Mouse (Mus musculus) liver, adult 2 months (tissue): ENCODE results near the gene B4galt5. TPM values are rescaled to one million over a fixed set of nuclear protein-coding genes. Genes with fewer than 3 reads are reported as not detected.

Experiments used
- DNase-seq: peaks from one replicate; pipeline ENCODE4 v3.0.0-alpha.2; 2011; ENCODE audit warnings: low read depth, low spot score; ENCODE audit errors: extremely low read depth
- H3K27ac ChIP-seq: fragments of 200-500 bp; replicated peaks from 2 replicates; pipeline ENCODE4 v1.5.1; 2012; ENCODE audit warnings: low read depth, mild to moderate bottlenecking, control low read depth, inconsistent platforms, low read length; ENCODE audit not compliant: insufficient read depth
- H3K27me3 ChIP-seq: fragments of 200-500 bp; 2 replicates; pipeline ENCODE4 v1.6.1; 2012; ENCODE audit warnings: mild to moderate bottlenecking, moderate library complexity, low read length, inconsistent platforms; ENCODE audit not compliant: control insufficient read depth, insufficient read depth
- H3K36me3 ChIP-seq: fragments of 200-500 bp; 2 replicates; pipeline ENCODE4 v1.6.1; 2012; ENCODE audit warnings: low read length, inconsistent platforms; ENCODE audit not compliant: control insufficient read depth, insufficient read depth
- H3K4me1 ChIP-seq: fragments of 200-500 bp; 2 replicates; pipeline ENCODE4 v1.6.1; 2011; ENCODE audit warnings: low read length; ENCODE audit not compliant: control insufficient read depth, insufficient read depth
- H3K4me3 ChIP-seq: fragments of 200-500 bp; 2 replicates; pipeline ENCODE4 v1.5.1; 2011; ENCODE audit warnings: low read depth, mild to moderate bottlenecking, control low read depth, low read length, moderate library complexity; ENCODE audit not compliant: insufficient read depth
- H3K79me2 ChIP-seq: fragments of 200-500 bp; 2 replicates; pipeline ENCODE4 v1.6.1; 2012; ENCODE audit warnings: inconsistent platforms, mild to moderate bottlenecking, low read length, moderate library complexity; ENCODE audit not compliant: control insufficient read depth, insufficient read depth
- H3K9ac ChIP-seq: fragments of 200-500 bp; 2 replicates; pipeline ENCODE4 v1.6.1; 2012; ENCODE audit warnings: low read depth, mild to moderate bottlenecking, control low read depth, inconsistent platforms, low read length
- CTCF ChIP-seq: fragments of 200-500 bp; IDR thresholded peaks from 2 replicates; pipeline ENCODE4 v1.5.1; 2011; ENCODE audit warnings: low read depth, low read length, control low read depth
- POLR2A ChIP-seq: fragments of 200-500 bp; IDR thresholded peaks from 2 replicates; pipeline ENCODE4 v1.6.1; 2011; ENCODE audit warnings: low read length, control low read depth; ENCODE audit not compliant: insufficient read depth; ENCODE audit errors: extremely low read depth
- WGBS: fragments of 180-500 bp; shearing (Covaris S2); methylation state at CpG from one replicate; pipeline ENCODE4 v1.1.7; 2018; 5-methylcytosine and 5-hydroxymethylcytosine counted together
- polyA plus RNA-seq: library from polyadenylated mRNA; depleted of rRNA; stranded (reverse); fragments of >200 nt; gene quantifications from 2 replicates; pipeline ENCODE4 v1.2.3, GENCODE M21; 2012
- total RNA-seq: library from RNA; depleted of rRNA; stranded (reverse); fragments of >200 nt; gene quantifications from 2 replicates; pipeline ENCODE4 v1.2.3, GENCODE M21; 2014

B4galt5 gene
- total and polyA plus RNA-seq, 2 experiments, result 8.1 to 15.7 TPM

DNA sequence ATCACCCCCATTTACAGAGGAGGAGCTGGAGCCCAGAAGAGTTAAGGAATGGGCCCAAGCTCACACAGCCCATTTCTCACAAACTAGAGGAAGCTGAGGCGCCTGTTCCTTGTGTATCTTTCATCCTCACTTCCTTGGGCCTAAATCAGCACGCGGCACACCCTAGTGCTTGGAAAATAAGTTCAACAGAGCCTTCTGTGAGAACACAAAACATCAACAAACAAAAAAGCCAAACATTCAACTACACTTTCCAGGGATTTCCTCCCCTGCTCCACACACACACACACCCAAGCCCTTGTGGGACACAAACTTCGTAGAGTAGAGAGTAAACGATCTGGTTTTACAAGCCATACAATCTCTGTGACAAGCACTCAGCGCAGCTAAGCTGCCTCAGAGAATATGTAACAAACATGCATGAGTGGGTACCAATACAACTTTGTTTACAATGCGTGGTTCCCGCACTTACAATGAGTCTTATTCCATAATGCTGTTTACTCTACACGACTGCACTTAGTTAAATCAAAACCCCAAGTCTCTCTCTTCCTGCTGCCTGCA lies 5.7 kb upstream of the B4galt5 start:
- Histone ChIP-seq H3K9ac (no peak overlapping the region), H3K27me3 (no peaks in the 10 kb centered on the region), H3K4me3 (no peak overlapping the region), H3K36me3 (no peaks in the 10 kb centered on the region), H3K79me2 (no peaks in the 10 kb centered on the region), H3K4me1 (peaks cover 10% of the 10 kb centered on the region), H3K27ac (peak overlapping the region; percentile 30; the same call in 1 of the 2 replicates)
- no peak for DNase-seq
- TF ChIP-seq CTCF (no peak), POLR2A (no peak)
- WGBS, result 89% methylated on average over 9 of the region's 9 CpGs

DNA sequence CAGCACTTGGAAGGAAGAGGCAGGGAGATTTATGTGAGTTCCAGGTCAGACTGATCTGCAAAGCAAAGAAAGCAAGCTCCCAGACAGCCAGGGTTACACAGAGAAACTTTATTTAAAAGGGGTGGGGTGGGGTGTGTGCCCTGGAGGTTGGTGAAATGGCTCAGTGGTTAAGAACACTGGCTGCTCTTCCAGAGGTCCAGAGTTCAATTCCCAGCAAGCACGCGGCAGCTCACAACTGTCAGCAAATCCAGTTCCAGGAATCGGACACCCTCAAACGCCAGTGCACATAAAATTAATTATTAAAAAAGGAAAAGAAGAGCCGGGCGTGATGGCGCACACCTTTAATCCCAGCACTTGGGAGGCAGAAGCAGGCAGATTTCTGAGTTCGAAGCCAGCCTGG lies 5.1 kb upstream of the B4galt5 start:
- Histone ChIP-seq H3K27ac (0 out of 2 replicates have a peak overlapping the region, but pooled peaks have one; percentile 14), H3K4me3 (no peak overlapping the region), H3K4me1 (peaks cover 10% of the 10 kb centered on the region), H3K36me3 (no peaks in the 10 kb centered on the region), H3K27me3 (no peaks in the 10 kb centered on the region), H3K79me2 (no peaks in the 10 kb centered on the region), H3K9ac (no peak overlapping the region)
- 34% methylated on average over 8 of the region's 8 CpGs for WGBS
- DNase-seq, result peak; percentile 93
- no peak for TF ChIP-seq CTCF
- TF ChIP-seq POLR2A, result no peak

DNA sequence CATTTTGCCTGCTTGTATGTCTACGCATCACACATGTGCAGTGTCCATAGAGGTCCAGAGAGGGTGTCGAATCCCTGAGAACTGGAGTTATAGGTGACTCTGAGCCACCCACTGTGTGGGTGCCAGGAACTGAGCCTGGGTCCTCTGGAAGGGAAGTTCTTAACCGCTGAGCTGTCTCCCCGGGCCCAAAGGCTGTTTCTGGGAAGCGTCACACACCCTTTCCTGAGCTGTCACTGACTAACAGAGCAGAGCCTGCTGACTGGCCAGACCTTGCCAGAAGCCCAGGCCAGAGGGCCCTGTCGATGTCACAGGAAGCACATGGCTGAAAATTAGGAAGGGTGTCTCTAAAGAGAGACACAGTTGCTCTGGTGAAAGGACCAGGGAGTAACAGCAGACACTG lies 3.5 kb upstream of the B4galt5 start:
- TF ChIP-seq POLR2A (no peak), CTCF (no peak)
- Histone ChIP-seq H3K4me1 (peaks cover 10% of the 10 kb centered on the region), H3K27ac (no peak overlapping the region), H3K9ac (no peak overlapping the region), H3K79me2 (peaks cover 13% of the 10 kb centered on the region), H3K36me3 (no peaks in the 10 kb centered on the region), H3K4me3 (no peak overlapping the region), H3K27me3 (no peaks in the 10 kb centered on the region)
- WGBS, result 72% methylated on average over 6 of the region's 6 CpGs
- DNase-seq, result no peak

DNA sequence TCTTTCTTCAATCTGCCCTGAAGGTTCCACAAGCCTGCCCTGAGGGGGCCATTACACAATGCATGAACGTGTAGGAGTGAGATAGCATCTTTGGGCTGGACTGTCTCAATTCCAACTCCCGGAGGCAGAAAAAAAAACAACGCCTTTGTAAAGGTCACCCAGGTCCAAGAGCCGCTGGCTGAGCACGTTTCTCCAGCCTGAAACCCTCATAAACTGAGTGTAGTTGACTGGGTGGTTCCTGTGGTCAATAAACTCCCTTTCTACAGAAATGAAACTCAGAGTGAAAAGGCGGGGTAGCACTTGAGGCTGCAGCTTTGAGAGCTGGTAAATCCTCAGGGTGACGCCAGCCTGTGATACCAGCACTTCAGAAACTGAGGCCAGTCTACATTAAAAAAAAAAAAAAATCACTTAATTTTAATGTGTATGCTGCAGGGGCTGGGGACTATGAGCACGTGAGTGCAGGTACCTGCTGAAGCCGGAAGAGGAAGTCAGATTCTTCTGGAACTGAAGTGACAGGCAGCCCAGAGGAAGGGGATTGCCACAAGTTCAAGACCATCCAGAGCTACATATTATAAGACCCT lies 2.5 kb upstream of the B4galt5 start:
- Histone ChIP-seq H3K27me3 (no peaks in the 10 kb centered on the region), H3K9ac (no peak overlapping the region), H3K79me2 (peaks cover 16% of the 10 kb centered on the region), H3K27ac (no peak overlapping the region), H3K4me1 (peaks cover 17% of the 10 kb centered on the region), H3K36me3 (no peaks in the 10 kb centered on the region), H3K4me3 (no peak overlapping the region)
- TF ChIP-seq POLR2A (no peak), CTCF (no peak)
- peak; percentile 58 for DNase-seq
- 46% methylated on average over 9 of the region's 9 CpGs for WGBS

DNA sequence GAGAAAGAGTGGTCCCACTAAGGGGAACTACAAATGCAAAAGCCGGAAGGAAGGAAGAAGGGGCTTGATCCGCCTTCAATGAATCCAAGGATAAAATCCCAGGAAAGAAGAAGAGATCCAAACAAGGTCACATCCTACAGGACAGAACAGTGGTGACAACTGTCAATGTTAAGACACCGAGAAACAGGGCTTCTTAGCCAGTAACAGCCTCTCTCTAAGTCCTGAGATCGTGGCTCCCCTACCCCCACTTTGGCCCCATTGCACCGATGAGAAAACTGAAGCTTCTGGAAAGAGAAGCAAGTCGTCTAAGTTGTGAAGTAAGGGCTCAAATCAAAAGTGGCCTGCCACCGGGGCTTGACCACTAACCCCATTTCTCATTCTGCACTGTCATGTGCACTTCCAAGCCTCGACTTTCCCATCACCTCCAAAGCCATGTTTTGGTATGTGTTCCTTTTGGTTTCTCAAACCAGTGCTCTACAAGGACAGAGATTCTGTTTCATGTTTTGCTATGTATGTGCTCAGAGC lies 1.2 kb upstream of the B4galt5 start:
- WGBS, result 72% methylated on average over 8 of the region's 8 CpGs
- no peak overlapping the region for H3K27ac ChIP-seq

More for the DNA sequence above, 1.2 kb upstream of the B4galt5 start:
- H3K4me1 ChIP-seq, result peaks cover 19% of the 10 kb centered on the region
- DNase-seq, result no peak
- peaks cover 19% of the 10 kb centered on the region for H3K79me2 ChIP-seq
- no peaks in the 10 kb centered on the region for H3K27me3 ChIP-seq
- no peaks in the 10 kb centered on the region for H3K36me3 ChIP-seq
- no peak overlapping the region for H3K4me3 ChIP-seq
- TF ChIP-seq CTCF (no peak), POLR2A (no peak)
- H3K9ac ChIP-seq, result no peak overlapping the region
